Mouse (Mus musculus) heart, postnatal 36 days (tissue): ENCODE data around the gene Gm7879. TPM values are rescaled to one million over a fixed set of nuclear protein-coding genes. Genes with fewer than 3 reads are reported as not detected.
"Not testable (repeated sequence)": the region's sequence is repeated elsewhere in the genome, so short reads cannot be mapped to it uniquely, and the experiment has no call there.

Source experiments
- DNase-seq, 2 experiments: peaks; one replicate each; pipeline ENCODE4 v3.0.0; 2021 to 2022
- intact Hi-C: fragments of 180-260 bp; cut with DNase I; formaldehyde crosslinking; loops from one replicate; pipeline ENCODE4 v1.15.1; 2025
- total RNA-seq, 2 experiments: library from RNA; stranded (reverse); gene quantifications; 2 replicates each; pipeline ENCODE4 v1.2.3; 2021

Gene Gm7879
- total RNA-seq, result 1 to 10 TPM; 6.6 to 6.9 TPM

DNA sequence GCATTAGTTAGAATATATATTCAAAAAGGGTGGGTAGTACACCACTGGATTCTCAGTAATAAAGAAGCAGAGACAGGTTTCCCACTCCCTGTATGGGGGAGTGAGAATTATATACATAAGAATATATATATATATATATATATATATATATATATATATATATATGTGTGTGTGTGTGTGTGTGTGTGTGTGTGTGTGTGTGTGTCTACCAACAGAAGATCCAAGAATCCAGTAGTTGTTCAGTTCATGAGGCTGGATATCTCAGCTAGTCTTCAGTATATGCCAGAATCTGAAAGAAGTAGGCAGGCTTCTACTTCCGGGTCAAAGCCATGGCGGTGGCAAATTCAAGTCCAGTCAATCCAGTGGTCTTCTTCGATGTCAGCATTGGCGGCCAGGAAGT is at the start of gene Gm7879:
TSS of gene Gm7879 (plus strand) at position 301 of the 400 bp plus-strand sequence.
- intact Hi-C loops, DNase-seq: not testable (repeated sequence)

- intact Hi-C loops, result no loop called here
- no peak for DNase-seq
These were observed 49.3 kb upstream of the Gm7879 start for GRCm38 (mm10) chr5:43863642-43864041.

DNA sequence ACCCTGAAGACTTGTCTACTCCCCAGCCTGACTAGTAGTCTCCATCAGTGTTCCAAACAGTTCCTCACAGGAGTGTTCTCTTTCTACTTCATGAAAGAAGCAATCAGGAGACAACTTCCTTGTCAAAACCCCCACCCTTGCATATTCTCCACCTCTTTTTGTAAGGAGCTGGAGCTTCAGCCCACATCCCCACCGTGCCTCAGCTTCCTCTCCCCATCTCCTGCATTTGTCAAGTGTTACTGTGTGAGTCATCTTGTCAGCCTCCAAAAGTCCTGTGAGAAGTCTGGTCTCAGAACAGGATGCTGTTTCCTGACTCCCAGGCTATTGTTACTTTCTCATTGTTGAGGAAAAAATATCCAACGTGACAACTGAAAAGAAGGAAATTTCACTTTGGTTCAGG is 47.6 kb upstream of the Gm7879 start:
- DNase-seq, result no peak
- intact Hi-C loops, result no loop called here

DNA sequence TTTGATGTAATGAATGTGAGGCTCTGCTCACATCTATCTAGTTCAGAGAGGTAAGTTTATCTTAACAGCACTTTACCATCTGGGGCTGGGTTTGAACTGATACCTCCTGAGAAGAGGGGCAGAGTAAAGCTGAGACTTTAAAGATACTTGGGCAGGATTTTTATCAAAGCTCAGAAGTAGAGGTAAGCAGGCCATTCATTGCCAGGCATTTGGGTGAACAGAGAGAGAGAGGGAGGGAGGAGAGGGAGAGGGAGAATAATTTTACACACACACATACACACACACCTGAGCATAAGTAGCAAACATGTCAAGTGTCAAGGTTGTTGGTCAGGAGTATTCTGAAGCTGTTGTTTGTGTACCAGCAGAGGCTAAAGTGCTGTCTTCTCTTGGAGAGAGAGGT is 44.7 kb upstream of the Gm7879 start, which contains the start of gene Cd38:
TSS of gene Cd38 (plus strand) at position 301 of the 400 bp plus-strand sequence.
- intact Hi-C loops, result loop anchor here (1.0 to 2.0 kb wide), 2 partner anchors 13 to 24 kb away; no protein-coding TSS in a partner anchor
- DNase-seq, result no peak

DNA sequence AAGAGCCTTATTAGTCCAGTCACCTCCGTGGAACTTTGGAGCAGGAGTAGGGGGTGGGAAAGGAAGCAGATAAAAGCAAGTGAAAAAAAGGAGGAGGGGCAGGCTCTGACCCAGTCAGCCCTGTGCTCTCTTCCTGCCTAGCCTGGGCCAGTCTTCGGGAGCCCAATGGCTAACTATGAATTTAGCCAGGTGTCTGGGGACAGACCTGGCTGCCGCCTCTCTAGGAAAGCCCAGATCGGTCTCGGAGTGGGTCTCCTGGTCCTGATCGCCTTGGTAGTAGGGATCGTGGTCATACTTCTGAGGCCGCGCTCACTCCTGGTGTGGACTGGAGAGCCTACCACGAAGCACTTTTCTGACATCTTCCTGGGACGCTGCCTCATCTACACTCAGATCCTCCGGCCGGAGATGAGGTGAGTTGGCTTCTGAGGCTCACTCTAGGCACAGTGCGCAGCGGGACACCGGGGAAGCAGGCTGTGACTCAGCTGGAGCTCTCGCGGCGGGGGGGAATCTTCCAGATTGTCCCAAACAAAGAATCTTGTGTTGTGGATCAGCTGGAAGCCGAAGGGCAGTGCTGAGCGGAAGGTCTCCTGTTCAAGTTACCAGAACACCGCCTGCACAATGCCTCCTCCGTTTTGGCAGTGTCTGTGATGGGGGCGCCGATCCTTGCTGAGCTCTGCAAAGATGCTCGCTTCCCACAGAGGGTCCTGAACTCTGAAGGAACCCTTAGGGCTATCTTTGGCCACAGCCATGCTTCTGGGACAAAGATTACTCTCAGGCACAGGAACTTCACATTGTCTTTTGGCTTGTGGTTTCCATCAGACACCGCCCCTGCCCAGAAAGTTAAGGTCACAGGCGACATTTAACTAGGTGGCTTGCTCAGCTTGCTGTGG is 44.0 kb upstream of the Gm7879 start:
- intact Hi-C loops, result loop anchor here (1.0 to 2.0 kb wide), 2 partner anchors 14 to 25 kb away; no protein-coding TSS in a partner anchor

DNA sequence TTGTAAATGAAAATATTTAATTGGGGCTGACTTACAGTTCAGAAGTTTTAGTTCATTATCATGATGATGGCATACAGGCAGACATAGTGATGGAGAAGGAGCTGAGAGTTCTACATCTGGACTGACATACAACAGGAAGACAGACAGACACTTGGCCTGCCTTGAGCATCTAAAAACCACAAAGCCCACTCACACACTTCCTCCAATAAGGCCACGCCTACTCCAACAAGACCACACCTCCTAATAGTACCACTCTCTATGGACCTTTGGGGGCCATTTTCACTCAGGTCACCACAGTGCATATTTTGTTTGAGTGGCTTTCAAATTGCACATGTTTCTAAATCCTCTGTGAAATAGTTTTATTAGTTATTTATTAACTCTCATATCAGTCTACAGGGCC is 41.1 kb upstream of the Gm7879 start:
- intact Hi-C loops, result no loop called here

More for the DNA sequence above, 44.0 kb upstream of the Gm7879 start:
- peak; percentile 52 to 61 for DNase-seq

DNA sequence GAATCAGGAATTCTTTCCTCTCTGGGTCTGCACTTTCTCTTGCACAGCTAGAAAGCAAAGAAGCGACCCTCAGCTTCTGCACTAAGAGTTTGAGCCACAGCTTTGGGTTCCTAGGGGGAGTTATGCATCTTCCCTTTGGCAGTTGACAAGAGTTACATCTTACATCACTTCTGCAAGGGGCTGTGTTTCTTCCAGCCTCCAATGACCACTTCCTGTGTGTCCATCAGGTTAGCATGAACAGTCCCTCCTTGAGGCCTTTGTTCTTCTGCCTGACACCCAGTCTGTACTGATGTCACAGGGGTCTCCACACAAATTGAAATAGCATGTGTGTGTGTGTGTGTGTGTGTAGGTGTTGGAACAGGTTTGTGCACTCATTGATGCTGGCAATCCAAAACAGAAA is 40.3 kb upstream of the Gm7879 start:
- intact Hi-C loops, result no loop called here
- no peak for DNase-seq

More for the DNA sequence above, 41.1 kb upstream of the Gm7879 start:
- no peak for DNase-seq

DNA sequence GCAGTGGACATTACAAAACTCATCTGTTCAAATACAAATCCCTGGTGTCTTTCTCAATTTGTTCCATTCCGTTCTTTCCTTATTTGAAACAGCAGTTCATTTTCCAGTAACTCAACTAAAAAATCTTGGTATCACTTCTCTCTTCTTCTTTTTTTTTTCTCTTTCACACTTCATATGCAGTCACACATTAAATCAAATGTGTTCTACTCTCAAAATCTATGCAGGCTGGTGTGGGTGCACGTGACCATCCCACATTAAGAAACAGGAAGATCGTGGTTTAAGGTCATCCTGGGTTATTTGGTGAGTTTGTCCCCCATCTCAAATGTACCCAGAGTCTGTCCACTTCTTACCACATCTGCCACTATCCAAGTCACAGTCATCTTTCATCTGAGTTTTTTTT is 30.9 kb upstream of the Gm7879 start:
- no peak for DNase-seq
- intact Hi-C loops, result no loop called here

DNA sequence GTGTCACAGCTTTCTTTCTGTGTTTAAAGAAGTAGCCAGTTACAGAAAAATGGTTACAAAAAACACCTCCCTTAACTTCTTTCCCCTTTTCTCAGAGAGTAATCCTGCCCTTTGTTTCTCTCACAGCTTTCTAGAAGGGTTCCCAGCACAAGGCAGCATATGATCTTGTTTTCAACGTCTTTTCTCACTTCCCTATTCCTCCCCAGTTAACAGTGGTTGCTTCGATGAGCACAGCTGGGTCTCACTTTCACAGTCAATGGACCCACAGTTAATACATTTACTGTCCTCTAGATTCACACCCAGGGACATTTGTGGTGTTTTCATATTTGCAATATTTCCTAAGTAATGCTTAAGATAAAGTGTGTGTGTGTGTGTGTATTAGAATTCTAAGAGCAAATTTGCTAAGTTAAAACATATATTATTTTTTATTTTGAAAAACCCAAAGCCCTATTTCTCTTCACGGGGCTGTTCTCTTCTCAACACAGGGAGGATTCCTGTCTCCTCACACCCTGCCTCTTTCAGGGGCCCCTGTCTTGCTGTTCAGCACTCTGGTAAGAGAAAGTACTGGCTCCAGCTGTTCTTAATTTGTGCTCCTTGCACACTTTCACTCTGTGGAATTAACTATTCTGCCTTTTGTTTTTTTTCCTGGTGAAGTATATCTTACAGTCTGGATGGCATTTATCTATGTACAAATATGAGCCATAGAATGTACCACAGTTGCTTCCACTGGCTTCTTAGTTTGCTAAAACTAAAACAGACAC is 27.7 kb upstream of the Gm7879 start:
- intact Hi-C loops, result no loop called here
- DNase-seq, result no peak

- no peak for DNase-seq
- intact Hi-C loops, result loop anchor here (5.0 kb wide), 1 partner anchor 50 kb away; no protein-coding TSS in a partner anchor
These were observed 20.6 kb upstream of the Gm7879 start for GRCm38 (mm10) chr5:43892386-43892785.

GRCm38 (mm10) chr5:43894113-43894512 is 18.8 kb upstream of the Gm7879 start:
- peak in 1 of 2 experiments; percentile 15 for DNase-seq
- intact Hi-C loops, result loop anchor here (5.0 kb wide), 1 partner anchor 52 kb away; no protein-coding TSS in a partner anchor

GRCm38 (mm10) chr5:43895931-43896330 is 17.0 kb upstream of the Gm7879 start:
- no peak for DNase-seq
- intact Hi-C loops, result no loop called here

DNA sequence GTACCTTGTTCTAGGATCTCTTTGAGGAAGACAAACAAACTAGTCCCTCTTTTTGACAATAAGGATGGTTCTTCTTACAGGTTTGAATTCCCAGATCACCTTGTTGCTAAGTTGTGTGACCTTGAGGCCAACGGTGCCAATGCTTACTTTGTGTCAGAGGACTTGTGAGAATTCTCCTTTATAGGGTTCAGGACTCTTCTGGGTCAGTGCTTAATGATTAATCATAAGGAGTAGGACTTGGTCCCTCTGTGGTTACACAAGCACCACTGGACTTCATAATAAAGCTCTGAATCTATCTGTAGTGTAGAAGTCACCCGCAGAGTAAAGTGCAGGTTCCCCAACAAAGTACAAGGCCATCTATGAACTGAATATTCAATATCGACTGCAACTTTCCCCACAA is 8.3 kb upstream of the Gm7879 start:
- intact Hi-C loops, result no loop called here
- DNase-seq, result no peak

DNA sequence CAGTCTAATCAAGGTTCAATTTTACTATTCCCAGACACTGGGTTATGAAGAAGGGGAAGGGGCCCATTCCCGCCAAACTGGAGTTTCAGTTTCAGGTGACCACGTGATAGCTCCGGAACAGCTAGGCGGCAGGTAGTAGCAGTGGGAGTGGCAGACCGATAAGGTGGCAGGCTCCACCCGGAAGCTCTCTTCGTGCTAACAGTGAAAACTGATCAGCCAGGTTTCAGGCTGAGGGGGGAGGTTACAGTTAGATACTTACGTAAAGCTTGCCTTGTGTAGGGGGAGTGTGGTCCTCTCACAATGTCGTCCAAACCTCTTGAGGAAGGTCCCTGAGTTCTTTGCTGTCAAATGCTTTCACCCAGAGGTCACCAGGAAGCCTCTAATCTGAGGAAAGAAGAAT is 3.7 kb upstream of the Gm7879 start:
- intact Hi-C loops, result no loop called here
- DNase-seq, result no peak

DNA sequence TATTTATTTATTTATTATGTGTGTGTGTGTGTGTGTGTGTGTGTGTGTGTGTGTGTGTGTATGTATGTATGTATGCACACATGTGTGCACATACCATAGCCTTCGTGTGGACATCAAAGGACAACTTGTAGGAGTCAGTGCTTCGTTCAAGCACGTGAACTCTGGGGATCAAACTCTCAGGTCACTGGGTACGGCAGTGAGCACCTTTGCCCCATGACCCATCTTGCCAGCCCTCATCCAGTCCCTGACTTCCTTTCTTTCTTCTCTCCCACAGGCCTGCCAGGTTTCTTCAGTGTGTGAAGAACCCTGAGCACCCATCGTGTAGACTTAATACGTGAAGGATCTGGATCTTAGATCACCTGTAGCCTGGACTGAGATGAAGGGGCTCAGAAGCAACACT is 2.9 kb upstream of the Gm7879 start:
- no peak for DNase-seq
- intact Hi-C loops, result no loop called here

- intact Hi-C loops, result no loop called here
- DNase-seq, result no peak
These were observed 2.4 kb downstream of the Gm7879 start for GRCm38 (mm10) chr5:43915261-43915886.

GRCm38 (mm10) chr5:43921877-43922276 is 8.9 kb downstream of the Gm7879 start:
- intact Hi-C loops, result no loop called here
- no peak for DNase-seq

- intact Hi-C loops, result loop anchor here (1.0 kb wide), 1 partner anchor 66 kb away; no protein-coding TSS in a partner anchor
- peak; percentile 53 to 69 for DNase-seq
These were observed 11.0 kb downstream of the Gm7879 start for GRCm38 (mm10) chr5:43923933-43924332.

DNA sequence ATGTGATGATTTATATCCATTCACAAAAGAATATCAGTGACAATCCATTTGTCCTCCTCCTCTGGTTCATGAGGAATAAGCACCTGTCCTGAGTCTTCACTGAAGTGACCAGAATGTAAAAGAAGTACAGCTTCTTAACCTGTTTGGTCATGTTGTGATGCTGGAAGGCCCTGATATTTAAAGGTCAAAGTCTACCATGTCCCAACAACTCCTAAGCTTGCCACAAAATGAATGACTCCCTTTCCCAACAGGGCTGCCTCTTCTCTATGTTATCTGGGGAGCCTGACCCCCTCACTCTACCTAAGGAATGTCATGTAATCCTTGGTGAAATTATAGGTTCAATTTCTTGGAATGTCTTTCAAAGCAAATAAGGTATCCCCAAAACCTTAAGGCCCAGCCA is 14.8 kb downstream of the Gm7879 start:
- DNase-seq, result no peak
- intact Hi-C loops, result no loop called here

DNA sequence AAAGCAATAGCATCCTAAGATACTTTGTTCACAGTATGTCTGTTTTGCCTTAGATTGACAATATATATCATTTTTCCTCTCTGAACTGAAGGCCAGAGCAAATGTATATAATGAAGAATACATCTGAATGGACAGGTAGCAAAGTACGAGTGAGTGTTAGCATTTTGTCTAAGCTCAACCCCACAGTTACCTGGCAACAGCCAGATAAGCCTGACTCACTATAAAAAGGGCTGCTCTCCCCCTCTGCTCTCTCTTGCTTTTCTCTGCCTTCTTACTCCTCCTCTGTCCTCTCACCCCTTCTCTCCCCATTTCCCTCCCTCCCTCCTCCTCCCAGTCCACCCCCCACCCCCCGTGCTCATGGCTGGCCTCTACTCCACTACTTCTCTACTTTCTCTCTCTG is 20.3 kb downstream of the Gm7879 start:
- no peak for DNase-seq

More for the DNA sequence above, 20.3 kb downstream of the Gm7879 start:
- intact Hi-C loops, result no loop called here
